Mouse (Mus musculus) olfactory bulb, adult 2 months (tissue): ENCODE results near the gene Prom1.

ENCODE experiments used
- CTCF ChIP-seq: fragments of 200-500 bp; IDR thresholded peaks from 2 replicates; pipeline ENCODE4 v1.5.1; 2012; ENCODE audit warnings: low read depth, mild to moderate bottlenecking, low read length, moderate library complexity; ENCODE audit not compliant: insufficient read depth
- POLR2A ChIP-seq: fragments of 200-500 bp; IDR thresholded peaks from 2 replicates; pipeline ENCODE4 v1.6.1; 2012; ENCODE audit warnings: mild to moderate bottlenecking, low read depth, low read length, moderate library complexity; ENCODE audit not compliant: insufficient read depth

- TF ChIP-seq CTCF (no peak), POLR2A (no peak)
Measured at GRCm38 (mm10) chr5:43976821-43977561, 124.8 kb downstream of the Prom1 start.
